Mouse (Mus musculus) left cerebral cortex, adult 2 months (tissue): Measurements from ENCODE around the gene Olfr1025-ps1. TPM values are rescaled to one million over a fixed set of nuclear protein-coding genes. Genes with fewer than 3 reads are reported as not detected.

Source experiments
- DNase-seq, 2 experiments: peaks; one replicate each; pipeline ENCODE4 v3.0.0; 2021 to 2022; ENCODE audit warnings: low spot score in 2 of 2, mixed read lengths in 1 of 2; ENCODE audit errors: extremely low spot score in 1 of 2
- H3K27ac ChIP-seq: fragments of 200-600 bp; 2 replicates; pipeline ENCODE4 v1.8.1; 2022
- H3K4me3 ChIP-seq: fragments of 200-600 bp; 2 replicates; pipeline ENCODE4 v1.8.1; 2022
- CTCF ChIP-seq: fragments of 200-600 bp; IDR thresholded peaks from 2 replicates; pipeline ENCODE4 v1.8.1; 2022; ENCODE audit warnings: antibody characterized with exemption, mild to moderate bottlenecking, moderate library complexity
- intact Hi-C: fragments of 180-260 bp; cut with DNase I; formaldehyde crosslinking; loops from one replicate; pipeline ENCODE4 v1.15.1; 2025
- long read RNA-seq, 2 experiments: library from polyadenylated mRNA; stranded (forward); transcript quantifications; one replicate each; pipeline ENCODE4 v2.0.0; 2021; ENCODE audit warnings: borderline mapping rate in 2 of 2
- total RNA-seq, 2 experiments: library from RNA; stranded (reverse); gene quantifications; 2 replicates each; pipeline ENCODE4 v1.2.3; 2021

The Olfr1025-ps1 gene
- total RNA-seq, result not detected
- long read RNA-seq, experiment 1, result 0 reads
- long read RNA-seq, experiment 2, result 0 reads

- Histone ChIP-seq H3K4me3 (no peak within 1 kb of the TSS), H3K27ac (no peak within 1 kb of the TSS)
- intact Hi-C loops, result no loop called here
- no peak for DNase-seq
- TF ChIP-seq CTCF, result no peak
These were observed at the start of gene Olfr1025-ps1 for GRCm38 (mm10) chr2:85914893-85915292. Gene Olfr1025-ps1 (plus strand): TSS chr2:85915193.

GRCm38 (mm10) chr2:85868294-85868693 lies 46.7 kb upstream of the Olfr1025-ps1 start, which contains the start of gene Olfr1022:
Gene Olfr1022 (plus strand): TSS chr2:85868594.
- DNase-seq, result no peak
- Histone ChIP-seq H3K4me3 (no peak within 1 kb of the TSS), H3K27ac (no peak within 1 kb of the TSS)
- intact Hi-C loops, result no loop called here
- TF ChIP-seq CTCF, result no peak

GRCm38 (mm10) chr2:85885340-85885739 lies 29.7 kb upstream of the Olfr1025-ps1 start, which contains the start of gene Olfr1023:
Gene Olfr1023 (plus strand): TSS chr2:85885640.
- no peak for DNase-seq
- Histone ChIP-seq H3K4me3 (no peak within 1 kb of the TSS), H3K27ac (no peak within 1 kb of the TSS)
- intact Hi-C loops, result no loop called here
- no peak for TF ChIP-seq CTCF

- Histone ChIP-seq H3K27ac (no peak within 1 kb of the TSS), H3K4me3 (no peak within 1 kb of the TSS)
- intact Hi-C loops, result no loop called here
- no peak for TF ChIP-seq CTCF
- DNase-seq, result no peak
These were observed 10.0 kb upstream of the Olfr1025-ps1 start, which contains the start of gene Olfr1024 for GRCm38 (mm10) chr2:85904952-85905351. Gene Olfr1024 (minus strand): TSS chr2:85905052.

- DNase-seq, result no peak
These were observed 1.8 kb upstream of the Olfr1025-ps1 start for GRCm38 (mm10) chr2:85913197-85913596.

GRCm38 (mm10) chr2:85921258-85921657 lies 6.3 kb downstream of the Olfr1025-ps1 start, which contains the start of gene Olfr1026:
Gene Olfr1026 (plus strand): TSS chr2:85921558.
- DNase-seq, result no peak
- intact Hi-C loops, result no loop called here
- no peak within 1 kb of the TSS for H3K27ac ChIP-seq
- TF ChIP-seq CTCF, result no peak
- H3K4me3 ChIP-seq, result no peak within 1 kb of the TSS

More at GRCm38 (mm10) chr2:85913197-85913596, 1.8 kb upstream of the Olfr1025-ps1 start:
- H3K27ac ChIP-seq, result no peak overlapping the region
- intact Hi-C loops, result no loop called here
- no peak for TF ChIP-seq CTCF
- H3K4me3 ChIP-seq, result no peak overlapping the region

GRCm38 (mm10) chr2:85950137-85950536 lies 35.1 kb downstream of the Olfr1025-ps1 start, which contains the start of gene Olfr1028:
Gene Olfr1028 (plus strand): TSS chr2:85950437.
- no peak for TF ChIP-seq CTCF
- no peak within 1 kb of the TSS for H3K4me3 ChIP-seq
- H3K27ac ChIP-seq, result no peak within 1 kb of the TSS
- no peak for DNase-seq
- intact Hi-C loops, result no loop called here

Other genes with a start within 250 kb of the Olfr1025-ps1 start
- not detected for gene Olfr1006, start 236.4 kb upstream of the Olfr1025-ps1 start, total RNA-seq
- gene Olfr1008, start 225.8 kb upstream of the Olfr1025-ps1 start, total RNA-seq, result not detected
- gene Olfr1009, start 199.8 kb upstream of the Olfr1025-ps1 start, total RNA-seq, result not detected
- not detected for gene Olfr1012, start 152.4 kb upstream of the Olfr1025-ps1 start, total RNA-seq
- gene Olfr1013, start 148.1 kb upstream of the Olfr1025-ps1 start, total RNA-seq, result not detected
- gene Olfr1014, start 142.5 kb upstream of the Olfr1025-ps1 start, total RNA-seq, result not detected
- not detected for gene Olfr1015, start 133.2 kb upstream of the Olfr1025-ps1 start, total RNA-seq
- gene Olfr1016, start 112.6 kb upstream of the Olfr1025-ps1 start, total RNA-seq, result not detected
- not detected for gene Olfr1018, start 96.7 kb upstream of the Olfr1025-ps1 start, total RNA-seq
- gene Olfr1019, start 69.7 kb upstream of the Olfr1025-ps1 start, total RNA-seq, result not detected
- gene Olfr1020, start 68.2 kb upstream of the Olfr1025-ps1 start, total RNA-seq, result not detected
- not detected for gene Olfr1022, start 46.6 kb upstream of the Olfr1025-ps1 start, total RNA-seq
- not detected for gene Olfr1023, start 29.6 kb upstream of the Olfr1025-ps1 start, total RNA-seq
- not detected for gene Olfr1024, start 10.1 kb upstream of the Olfr1025-ps1 start, total RNA-seq
- not detected for gene Olfr1026, start 6.4 kb downstream of the Olfr1025-ps1 start, total RNA-seq
- gene Olfr1028, start 35.2 kb downstream of the Olfr1025-ps1 start, total RNA-seq, result not detected
- gene Olfr1029, start 58.7 kb downstream of the Olfr1025-ps1 start, total RNA-seq, result not detected
- gene Olfr1030, start 64.1 kb downstream of the Olfr1025-ps1 start, total RNA-seq, result not detected
- not detected for gene Olfr1031, start 75.1 kb downstream of the Olfr1025-ps1 start, total RNA-seq
- not detected for gene Olfr1032, start 90.3 kb downstream of the Olfr1025-ps1 start, total RNA-seq
- not detected for gene Olfr1033, start 105.4 kb downstream of the Olfr1025-ps1 start, total RNA-seq
- not detected for gene Olfr1034, start 130.7 kb downstream of the Olfr1025-ps1 start, total RNA-seq
- gene Olfr1036, start 158.8 kb downstream of the Olfr1025-ps1 start, total RNA-seq, result not detected
- gene Olfr1037, start 172.2 kb downstream of the Olfr1025-ps1 start, total RNA-seq, result not detected
- gene Olfr1039, start 220.7 kb downstream of the Olfr1025-ps1 start, total RNA-seq, result not detected
- gene Olfr1040, start 231.5 kb downstream of the Olfr1025-ps1 start, total RNA-seq, result not detected
- not detected for gene Olfr1042, start 246.6 kb downstream of the Olfr1025-ps1 start, total RNA-seq